Mouse (Mus musculus) forebrain, embryonic 10.5 days (tissue): ENCODE measurements around the gene Rnf114. TPM values are rescaled to one million over a fixed set of nuclear protein-coding genes. Genes with fewer than 3 reads are reported as not detected.

Source experiments
- DNase-seq: peaks from one replicate; pipeline ENCODE4 v3.0.0-alpha.2; 2017; ENCODE audit warnings: low spot score; ENCODE audit errors: extremely low spot score
- H3K27ac ChIP-seq: fragments of 300-500 bp; sonication (generic); 2 replicates; pipeline ENCODE4 v1.5.1; 2016; ENCODE audit warnings: mild to moderate bottlenecking
- H3K27me3 ChIP-seq: fragments of 300-500 bp; sonication (generic); 2 replicates; pipeline ENCODE4 v1.6.1; 2016; ENCODE audit warnings: mild to moderate bottlenecking; ENCODE audit not compliant: poor library complexity, severe bottlenecking
- H3K36me3 ChIP-seq: fragments of 300-500 bp; sonication (generic); replicated peaks from 2 replicates; pipeline ENCODE4 v1.6.1; 2016; ENCODE audit warnings: mild to moderate bottlenecking, moderate library complexity
- H3K4me1 ChIP-seq: fragments of 300-500 bp; sonication (generic); 2 replicates; pipeline ENCODE4 v1.6.1; 2016
- H3K4me3 ChIP-seq: fragments of 300-500 bp; sonication (generic); 2 replicates; pipeline ENCODE4 v1.5.1; 2016; ENCODE audit warnings: mild to moderate bottlenecking, moderate library complexity
- H3K9me3 ChIP-seq: fragments of 300-500 bp; sonication (generic); 2 replicates; pipeline ENCODE4 v1.6.1; 2016; ENCODE audit warnings: mild to moderate bottlenecking, moderate library complexity
- WGBS: fragments of 180-500 bp; shearing (Covaris S2); methylation state at CpG from one replicate; pipeline ENCODE4 v1.1.7; 2016; 5-methylcytosine and 5-hydroxymethylcytosine counted together
- polyA plus RNA-seq: library from polyadenylated mRNA; unstranded; fragments of >200 nt; fragmentation: Nextera tagmentation; extraction: Ambion mirVana; gene quantifications from 2 replicates; pipeline ENCODE4 v1.2.1, GENCODE M21; 2016

Rnf114 gene
- polyA plus RNA-seq, 1 experiment from 2014 or later: 136 TPM

GRCm38 (mm10) chr2:167479501-167479900, 12.9 kb upstream of the Rnf114 start:
- DNase-seq: no peak
- peaks cover 64% of the 10 kb centered on the region for H3K36me3 ChIP-seq
- whole genome bisulfite sequencing: 90% methylated on average over 1 of the region's 1 CpGs
- H3K4me1 ChIP-seq: peaks cover 13% of the 10 kb centered on the region
- H3K27ac ChIP-seq: no peak overlapping the region
- no peak overlapping the region for H3K4me3 ChIP-seq
- H3K27me3 ChIP-seq: no peaks in the 10 kb centered on the region
- H3K9me3 ChIP-seq: no peaks in the 10 kb centered on the region

- no peak overlapping the region for H3K27ac ChIP-seq
- no peaks in the 10 kb centered on the region for H3K4me1 ChIP-seq
- 95% methylated on average over 4 of the region's 4 CpGs for WGBS
- peaks cover 63% of the 10 kb centered on the region for H3K36me3 ChIP-seq
- no peak for DNase-seq
- H3K4me3 ChIP-seq: no peak overlapping the region
- H3K27me3 ChIP-seq: no peaks in the 10 kb centered on the region
- H3K9me3 ChIP-seq: no peaks in the 10 kb centered on the region
Measured at GRCm38 (mm10) chr2:167482681-167483080, 9.8 kb upstream of the Rnf114 start.

- H3K4me3 ChIP-seq: no peak overlapping the region
- 94% methylated on average over 27 of the region's 27 CpGs for WGBS
- no peak for DNase-seq
- H3K27me3 ChIP-seq: no peaks in the 10 kb centered on the region
- no peaks in the 10 kb centered on the region for H3K4me1 ChIP-seq
- no peaks in the 10 kb centered on the region for H3K9me3 ChIP-seq
- H3K36me3 ChIP-seq: peaks cover 63% of the 10 kb centered on the region
- H3K27ac ChIP-seq: no peak overlapping the region
Measured at GRCm38 (mm10) chr2:167483081-167483826, 9.2 kb upstream of the Rnf114 start.

GRCm38 (mm10) chr2:167483827-167484410, 8.5 kb upstream of the Rnf114 start:
- H3K9me3 ChIP-seq: no peaks in the 10 kb centered on the region
- 95% methylated on average over 24 of the region's 24 CpGs for WGBS
- no peak overlapping the region for H3K4me3 ChIP-seq
- H3K27me3 ChIP-seq: no peaks in the 10 kb centered on the region
- no peaks in the 10 kb centered on the region for H3K4me1 ChIP-seq
- H3K36me3 ChIP-seq: peaks cover 69% of the 10 kb centered on the region
- no peak overlapping the region for H3K27ac ChIP-seq
- DNase-seq: no peak

- WGBS: 94% methylated on average over 11 of the region's 11 CpGs
- H3K27ac ChIP-seq: no peak overlapping the region
- no peaks in the 10 kb centered on the region for H3K9me3 ChIP-seq
- H3K27me3 ChIP-seq: no peaks in the 10 kb centered on the region
- peaks cover 69% of the 10 kb centered on the region for H3K36me3 ChIP-seq
- H3K4me3 ChIP-seq: no peak overlapping the region
- DNase-seq: no peak
- H3K4me1 ChIP-seq: no peaks in the 10 kb centered on the region
Measured at GRCm38 (mm10) chr2:167484932-167485331, 7.5 kb upstream of the Rnf114 start.

GRCm38 (mm10) chr2:167485501-167486377, 6.7 kb upstream of the Rnf114 start:
- Histone ChIP-seq H3K36me3 (peaks cover 64% of the 10 kb centered on the region), H3K9me3 (no peaks in the 10 kb centered on the region), H3K4me1 (peaks cover 5% of the 10 kb centered on the region), H3K27me3 (no peaks in the 10 kb centered on the region), H3K27ac (no peak overlapping the region), H3K4me3 (no peak overlapping the region)
- 94% methylated on average over 7 of the region's 7 CpGs for WGBS
- DNase-seq: no peak

GRCm38 (mm10) chr2:167486573-167486972, 5.9 kb upstream of the Rnf114 start:
- WGBS: 88% methylated on average over 4 of the region's 4 CpGs
- Histone ChIP-seq H3K27ac (no peak overlapping the region), H3K36me3 (peaks cover 60% of the 10 kb centered on the region), H3K4me1 (peaks cover 13% of the 10 kb centered on the region), H3K9me3 (no peaks in the 10 kb centered on the region), H3K27me3 (no peaks in the 10 kb centered on the region), H3K4me3 (no peak overlapping the region)
- no peak for DNase-seq

GRCm38 (mm10) chr2:167487551-167487950, 4.9 kb upstream of the Rnf114 start:
- H3K36me3 ChIP-seq: peaks cover 53% of the 10 kb centered on the region
- WGBS: 92% methylated on average over 6 of the region's 6 CpGs

GRCm38 (mm10) chr2:167487994-167488393, 4.5 kb upstream of the Rnf114 start:
- no peaks in the 10 kb centered on the region for H3K9me3 ChIP-seq
- H3K4me1 ChIP-seq: peaks cover 21% of the 10 kb centered on the region
- no peak overlapping the region for H3K27ac ChIP-seq
- 93% methylated on average over 6 of the region's 6 CpGs for whole genome bisulfite sequencing
- DNase-seq: no peak
- H3K27me3 ChIP-seq: no peaks in the 10 kb centered on the region
- no peak overlapping the region for H3K4me3 ChIP-seq
- H3K36me3 ChIP-seq: peaks cover 49% of the 10 kb centered on the region

More at GRCm38 (mm10) chr2:167487551-167487950, 4.9 kb upstream of the Rnf114 start:
- Histone ChIP-seq H3K9me3 (no peaks in the 10 kb centered on the region), H3K4me3 (no peak overlapping the region), H3K27me3 (no peaks in the 10 kb centered on the region), H3K27ac (no peak overlapping the region), H3K4me1 (peaks cover 21% of the 10 kb centered on the region)
- no peak for DNase-seq

- H3K4me3 ChIP-seq: peak overlapping the region; percentile 100
- WGBS: 78% methylated on average over 4 of the region's 4 CpGs
- no peak for DNase-seq
Measured at GRCm38 (mm10) chr2:167490813-167491525, 1.5 kb upstream of the Rnf114 start.

GRCm38 (mm10) chr2:167492713-167493636, 530 bp downstream of the Rnf114 start, which contains the start of gene Spata2:
Gene Spata2 (minus strand): TSS chr2:167492887.
- Histone ChIP-seq H3K27me3 (no peaks in the 10 kb centered on the region), H3K36me3 (peaks cover 20% of the 10 kb centered on the region), H3K4me3 (peak within 1 kb of the TSS; percentile 100), H3K27ac (peak within 1 kb of the TSS; percentile 98), H3K4me1 (peaks cover 28% of the 10 kb centered on the region), H3K9me3 (no peaks in the 10 kb centered on the region)
- DNase-seq: peak; percentile 91
- WGBS: 2% methylated on average over 63 of the region's 63 CpGs

More at GRCm38 (mm10) chr2:167490813-167491525, 1.5 kb upstream of the Rnf114 start:
- Histone ChIP-seq H3K4me1 (peaks cover 28% of the 10 kb centered on the region), H3K27ac (no peak overlapping the region), H3K36me3 (peaks cover 30% of the 10 kb centered on the region), H3K9me3 (no peaks in the 10 kb centered on the region), H3K27me3 (no peaks in the 10 kb centered on the region)
